Mouse (Mus musculus): ENCODE data around the gene Dnah7a.
"Not testable (repeated sequence)": the region's sequence is repeated elsewhere in the genome, so short reads cannot be mapped to it uniquely, and the experiment has no call there.

GRCm38 (mm10) chr1:53534826-53535225 is 171.8 kb downstream of the Dnah7a start:
- not testable (repeated sequence) for TF ChIP-seq CTCF (IDR thresholded peaks at IDR 0.05; ENCODE audit: low read depth, low read length); POLR2A (IDR thresholded peaks at IDR 0.05; ENCODE audit: extremely low read depth, insufficient read depth, low read length)
